Mouse (Mus musculus): ENCODE measurements at regions not wholly inside any gene's neighbourhood (a gene's known extent, or its start where the extent isn't known, plus 50 kb on each side); places are given as distances from the start of the nearest gene placed in this dataset.

DNA sequence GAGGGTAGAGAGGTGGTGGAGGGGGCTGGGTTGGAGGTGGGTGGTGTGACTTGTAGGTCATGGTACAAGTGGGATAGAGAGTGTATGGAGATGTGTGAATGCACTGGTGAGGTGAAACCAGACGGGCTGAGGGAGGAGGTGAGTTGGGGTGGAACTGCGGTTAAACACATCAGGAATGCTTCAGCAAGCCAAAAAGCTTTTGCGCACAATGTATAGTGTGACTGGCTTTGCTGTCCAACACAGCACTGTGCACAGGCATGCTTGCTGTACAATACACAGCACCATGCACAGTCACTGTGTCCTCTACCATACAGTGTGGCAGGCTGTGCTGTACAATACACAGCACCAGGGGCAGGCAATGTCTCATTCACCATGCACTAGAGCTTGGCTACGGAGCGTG is 223.6 kb downstream of the Eipr1 start:
- TF ChIP-seq CTCF (IDR thresholded peaks at IDR 0.05; ENCODE audit: borderline replicate concordance, control insufficient read depth, extremely low read depth, insufficient read depth, low read length, poor library complexity) (no peak), POLR2A (IDR thresholded peaks at IDR 0.05; ENCODE audit: control insufficient read depth, extremely low read depth, insufficient read depth, low read length, poor library complexity) (no peak)

Data from thymus, adult 2 months (tissue).